Mouse (Mus musculus): ENCODE measurements around the gene Map3k7.

DNA sequence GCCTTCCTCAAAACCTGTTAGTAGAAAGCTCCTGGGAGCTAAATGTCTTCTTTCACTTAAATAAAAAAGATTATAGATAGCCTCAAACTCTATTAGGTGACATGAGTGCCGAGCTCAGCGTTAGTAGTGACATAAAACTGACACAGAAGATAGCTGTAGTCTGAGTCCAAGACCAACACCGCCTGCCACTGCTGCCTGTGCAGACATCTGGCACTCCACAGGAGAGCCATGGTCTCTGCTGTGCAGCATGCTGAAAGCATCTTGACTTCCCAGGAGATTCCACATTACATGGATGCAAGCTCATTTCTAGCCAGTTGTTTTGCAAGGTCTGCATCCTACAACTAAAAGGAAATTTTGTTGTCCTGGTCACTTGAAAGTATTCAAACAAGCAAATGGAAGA lies 57.2 kb downstream of the Map3k7 start:
- TF ChIP-seq CTCF (IDR thresholded peaks at IDR 0.05; ENCODE audit: low read depth, low read length) = no peak
- TF ChIP-seq POLR2AphosphoS5 (IDR thresholded peaks at IDR 0.05; ENCODE audit: insufficient replicate concordance, low read depth, low read length) = no peak
- TF ChIP-seq TAL1 (conservative IDR thresholded peaks at IDR 0.05; ENCODE audit: low read depth, low read length) = no peak

Measured in G1E (cell line).